Mouse (Mus musculus) neutrophil, adult 65 days (primary cell): ENCODE measurements around the gene Got1. TPM values are rescaled to one million over a fixed set of nuclear protein-coding genes. Genes with fewer than 3 reads are reported as not detected.

ENCODE experiments used
- total RNA-seq: library from RNA; stranded (reverse); gene quantifications from 2 replicates; pipeline ENCODE4 v1.2.4, GENCODE M21; 2023

Gene Got1
- 24.5 and 39.0 TPM in 2 replicates for total RNA-seq

GRCm38 (mm10) chr19:43524187-43525103, at the start of gene Got1:
Gene Got1 (minus strand): TSS chr19:43524605.

Other genes with a start within 250 kb of the Got1 start
- gene Hpse2, start 136.2 kb downstream of the Got1 start, total RNA-seq, result not detected in 2 replicates
- gene Cnnm1, start 84.2 kb downstream of the Got1 start, total RNA-seq, result 0.14 TPM in 1 of 2 replicates, not detected in the other
- not detected in 2 replicates for gene Nkx2-3, start 87.7 kb upstream of the Got1 start, total RNA-seq
- gene Slc25a28, start 150.3 kb upstream of the Got1 start, total RNA-seq, result 51.7 and 53.3 TPM in 2 replicates
- 26.7 and 32.6 TPM in 2 replicates for gene Entpd7, start 165.1 kb upstream of the Got1 start, total RNA-seq
- 5.2 and 6.4 TPM in 2 replicates for gene Cutc, start 228.4 kb upstream of the Got1 start, total RNA-seq
- 8.6 and 20.5 TPM in 2 replicates for gene Cox15, start 228.4 kb upstream of the Got1 start, total RNA-seq